Mouse (Mus musculus) cortical plate, adult 2 months (tissue): ENCODE measurements around the gene Dennd5b.

Experiments
- CTCF ChIP-seq: fragments of 200-500 bp; IDR thresholded peaks from 2 replicates; pipeline ENCODE4 v1.5.1; 2011; ENCODE audit warnings: mild to moderate bottlenecking, control low read depth, low read length; ENCODE audit not compliant: insufficient read depth; ENCODE audit errors: extremely low read depth
- POLR2A ChIP-seq: fragments of 200-500 bp; IDR thresholded peaks from 2 replicates; pipeline ENCODE4 v1.6.1; 2011; ENCODE audit warnings: mild to moderate bottlenecking, low read length, control low read depth; ENCODE audit not compliant: insufficient read depth; ENCODE audit errors: extremely low read depth

DNA sequence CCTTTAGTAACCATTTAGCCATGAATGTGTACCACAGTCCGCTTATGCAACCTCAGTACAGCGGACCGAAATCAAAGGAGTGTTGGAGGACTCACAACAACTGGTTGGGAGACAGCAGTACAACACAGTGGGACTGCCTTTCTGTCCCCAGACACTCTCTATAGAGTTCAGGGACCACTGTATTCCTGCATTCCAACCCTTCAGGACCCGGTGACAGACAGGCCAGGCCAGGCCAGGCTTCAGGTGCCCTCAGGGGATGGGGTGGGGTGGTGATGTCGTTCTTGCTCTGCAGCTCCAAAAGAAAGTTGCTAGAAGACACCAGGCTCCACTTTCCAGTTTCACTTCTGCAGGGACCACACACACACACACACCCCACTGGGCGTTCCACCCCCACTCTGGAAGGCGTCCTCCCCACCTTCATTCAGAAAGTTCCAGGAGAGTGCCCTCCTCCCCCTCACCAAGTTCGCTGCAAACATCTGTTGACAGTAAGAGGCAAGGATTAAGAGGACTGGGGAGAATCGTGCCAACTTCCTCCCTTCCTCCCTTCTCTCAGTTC lies 130.0 kb downstream of the Dennd5b start:
- TF ChIP-seq POLR2A (no peak), CTCF (no peak)
